Mouse (Mus musculus) gastrocnemius, adult 8-10 months (tissue): ENCODE measurements around the gene Inppl1. TPM values are rescaled to one million over a fixed set of nuclear protein-coding genes. Genes with fewer than 3 reads are reported as not detected.

Experiments used
- microRNA-seq: library from miRNA; unstranded; fragments of <30 nt; microRNA quantifications from one replicate; pipeline ENCODE4 v1.2.0, GENCODE M21; 2022
- total RNA-seq, 4 experiments: library from RNA; stranded (reverse); gene quantifications; 2 replicates each; pipeline ENCODE4 v1.2.4; 2022

The Inppl1 gene
- total RNA-seq, 4 experiments from 2014 or later, result 75.1 to 104 (median 99.5) TPM

Small RNA genes within 50 kb of the gene (microRNA-seq; reads per million reads assigned to microRNA genes)
- gene Gm22655, result not detected

Other genes with a start within 250 kb of the Inppl1 start
- gene Clpb, start 174.6 kb downstream of the Inppl1 start, total RNA-seq, result 10 to 100 TPM; 60.4 to 77.8 (median 69.2) TPM
- gene Phox2a, start 19.9 kb downstream of the Inppl1 start, total RNA-seq, result not detected
- gene Folr2, start 19.0 kb upstream of the Inppl1 start, total RNA-seq, result 1 to 10 TPM in 2 of 4 experiments, under 1 TPM in 2; 0.53 to 2.6 (median 1.2) TPM
- gene Anapc15, start 25.5 kb upstream of the Inppl1 start, total RNA-seq, result 10 to 100 TPM; 17.8 to 28.6 (median 26.0) TPM
- gene Folr1, start 32.6 kb upstream of the Inppl1 start, total RNA-seq, result 1 to 10 TPM; 1.1 to 1.6 (median 1.3) TPM
- gene Lamtor1, start 67.7 kb upstream of the Inppl1 start, total RNA-seq, result 100 to 1,000 TPM in 1 of 4 experiments, 10 to 100 TPM in 3; 92.8 to 102 (median 96.2) TPM
- not detected for gene Tomt, start 68.1 kb upstream of the Inppl1 start, total RNA-seq
- gene Lrrc51, start 95.7 kb upstream of the Inppl1 start, total RNA-seq, result 1 to 10 TPM; 3.0 to 4.3 (median 3.8) TPM
- gene Numa1, start 95.9 kb upstream of the Inppl1 start, total RNA-seq, result 10 to 100 TPM; 46.9 to 56.4 (median 51.8) TPM
- gene Il18bp, start 180.5 kb upstream of the Inppl1 start, total RNA-seq, result 1 to 10 TPM in 3 of 4 experiments, under 1 TPM in 1; 0.82 to 2.7 (median 1.7) TPM
- 10 to 100 TPM; 25.1 to 29.6 (median 27.5) TPM for gene Rnf121, start 227.2 kb upstream of the Inppl1 start, total RNA-seq
- 1 to 10 TPM; 2.9 to 6.4 (median 3.2) TPM for gene Xndc1, start 227.3 kb upstream of the Inppl1 start, total RNA-seq
- gene Xntrpc, start 227.5 kb upstream of the Inppl1 start, total RNA-seq, result 1 to 10 TPM in 1 of 4 experiments, under 1 TPM in 3; 0.22 to 1.1 (median 0.76) TPM
- under 1 TPM in 2 of 4 experiments, not detected in 2; 0.21 to 0.56 TPM for gene Trpc2, start 244.9 kb upstream of the Inppl1 start, total RNA-seq